Mouse (Mus musculus) lung, adult 18-20 months (tissue): ENCODE measurements around the gene Rgs7.
A peak's percentile ranks its signal among the peaks of the same experiment; 100 is the strongest.

Source experiments
- DNase-seq, 2 experiments: peaks; one replicate each; pipeline ENCODE4 v3.0.0; 2022; ENCODE audit warnings: mixed read lengths in 2 of 2

The Rgs7 gene

DNA sequence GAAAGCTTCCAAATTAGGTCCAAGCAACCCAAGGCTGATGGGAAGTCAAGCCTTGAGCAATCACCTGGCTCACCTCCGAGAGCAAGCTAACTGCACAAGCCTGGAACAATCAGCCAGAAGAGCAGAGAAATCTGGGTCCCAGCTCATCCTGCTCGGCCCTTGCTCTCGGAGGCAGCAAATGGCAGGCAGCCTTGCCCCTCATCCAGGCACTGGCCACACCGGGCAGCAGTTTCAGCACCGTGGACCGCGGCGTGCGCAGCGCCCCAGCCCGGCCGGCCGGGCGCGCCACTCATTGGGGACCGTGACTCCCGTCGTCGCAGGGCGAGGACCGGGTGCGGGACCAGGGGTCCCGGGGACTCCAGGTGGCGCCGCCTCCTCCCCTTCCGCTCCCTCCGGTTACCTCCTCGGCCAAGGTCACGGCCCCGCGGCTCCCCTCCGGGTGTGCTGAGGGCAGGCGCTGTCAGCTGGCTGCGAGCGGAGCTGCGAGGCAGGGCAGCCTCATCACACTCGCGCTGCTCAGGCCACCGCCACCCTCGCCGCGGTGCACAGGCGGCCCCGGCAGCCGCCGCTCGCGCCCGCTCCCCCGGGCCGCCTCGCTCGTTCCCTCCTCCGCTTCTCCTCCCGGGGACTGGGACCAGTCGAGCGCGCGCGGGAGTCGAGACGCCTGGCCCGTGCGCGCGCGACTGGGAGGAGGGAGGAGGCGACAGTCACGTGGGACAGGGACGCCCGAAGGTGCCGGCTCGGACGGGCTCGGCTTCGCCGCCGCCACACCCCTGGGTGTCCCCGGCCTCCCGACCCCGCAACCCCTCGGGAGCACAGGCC lies at the start of gene Rgs7:
Rgs7 (minus strand) TSS at position 640 of the 822 bp plus-strand sequence.
- DNase-seq, result peak; percentile 5 to 6

DNA sequence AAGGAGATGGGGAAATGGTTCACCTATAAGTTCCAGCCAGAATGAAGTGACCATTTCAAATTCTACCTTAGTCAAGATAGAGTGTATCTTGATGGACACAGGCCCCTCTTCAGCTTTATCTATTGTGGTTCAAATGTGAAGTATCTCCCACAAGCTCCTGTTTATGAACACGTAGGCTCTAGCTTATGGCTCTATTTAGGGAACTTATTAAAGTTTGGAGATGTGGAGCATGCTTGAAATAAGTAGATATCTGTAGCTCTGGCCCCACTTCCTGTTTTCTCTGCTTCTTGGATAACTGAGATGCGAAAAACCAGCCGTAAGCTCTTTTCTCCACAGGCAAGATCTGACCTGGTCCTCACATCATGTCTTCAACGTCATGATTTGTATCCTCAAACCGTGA lies 48.4 kb upstream of the Rgs7 start:
- no peak for DNase-seq

GRCm38 (mm10) chr1:175537321-175537720 lies 45.0 kb upstream of the Rgs7 start:
- DNase-seq, result no peak

- DNase-seq, result no peak
These were observed 37.6 kb upstream of the Rgs7 start for GRCm38 (mm10) chr1:175529858-175530257.

DNA sequence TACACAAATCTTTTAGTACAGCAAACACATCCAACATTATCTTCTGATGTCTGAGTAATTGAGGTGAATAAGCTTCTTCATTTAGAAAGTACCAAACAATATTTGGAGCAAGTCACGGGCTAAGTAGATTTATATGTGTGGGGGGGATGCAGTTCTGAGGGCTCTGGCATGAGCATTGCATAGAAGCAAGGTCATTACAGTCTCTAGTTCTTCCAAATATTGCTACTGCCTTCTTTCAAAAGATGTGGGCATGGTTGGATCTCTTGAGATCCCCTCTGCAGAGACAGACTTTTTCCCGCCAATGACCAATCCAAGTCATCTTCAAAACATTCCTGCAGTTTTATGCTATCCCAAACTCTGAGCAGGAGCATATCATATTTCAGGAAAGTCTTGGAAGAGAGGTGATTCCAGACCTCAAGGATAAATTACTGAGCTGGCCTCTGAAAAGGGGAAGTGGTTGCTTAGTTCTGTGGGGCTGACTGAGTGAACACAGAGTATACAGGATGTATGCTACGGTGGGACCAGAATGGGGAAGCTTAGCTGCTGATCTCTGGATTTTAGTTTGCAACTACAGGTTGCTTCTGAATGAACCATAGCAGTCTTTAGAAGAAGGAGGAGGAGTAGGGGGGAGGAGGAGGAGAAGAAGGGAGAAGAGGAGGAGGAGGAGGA lies 32.5 kb upstream of the Rgs7 start:
- DNase-seq, result no peak

DNA sequence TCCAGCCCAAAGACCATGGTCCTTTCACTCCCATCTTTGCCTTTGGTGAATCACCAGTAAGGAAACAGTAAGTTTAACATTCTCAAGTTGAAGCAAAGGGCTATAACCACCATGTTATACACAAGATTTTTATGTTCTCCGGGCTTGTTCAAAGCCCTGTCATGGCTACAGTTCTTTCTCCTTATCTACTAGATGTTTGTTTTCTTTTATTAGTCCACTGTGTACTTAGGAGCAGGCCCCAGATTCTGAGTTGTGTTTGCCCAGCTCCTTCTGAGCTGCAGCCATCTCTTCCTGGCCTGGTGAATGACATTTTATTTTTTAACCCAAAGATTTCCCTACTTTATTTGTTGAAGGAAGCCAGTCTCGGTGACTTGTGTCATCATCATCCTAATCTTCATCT lies 31.3 kb upstream of the Rgs7 start:
- DNase-seq, result no peak

DNA sequence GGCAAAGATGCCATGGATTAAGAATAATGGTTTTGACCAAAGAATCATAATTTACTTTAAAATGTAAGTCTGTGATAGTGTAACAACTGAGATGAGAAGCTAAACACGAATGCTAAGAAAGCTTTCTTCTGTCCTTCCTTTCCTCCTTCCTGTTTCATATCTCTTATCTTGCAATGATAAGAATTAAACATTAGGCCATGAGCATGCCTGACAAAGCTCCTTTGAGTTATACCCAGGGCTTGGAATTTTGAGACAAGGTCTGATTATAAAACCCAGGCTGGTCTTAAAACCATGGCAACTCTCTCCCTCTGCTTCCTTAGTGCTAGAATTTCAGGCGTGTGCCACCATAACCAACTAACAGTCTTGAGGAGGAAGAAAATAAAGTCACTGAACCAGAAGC lies 22.2 kb upstream of the Rgs7 start:
- no peak for DNase-seq

- no peak for DNase-seq
These were observed 19.9 kb upstream of the Rgs7 start for GRCm38 (mm10) chr1:175512173-175512572.

- DNase-seq, result no peak
These were observed 17.7 kb upstream of the Rgs7 start for GRCm38 (mm10) chr1:175509989-175510388.

DNA sequence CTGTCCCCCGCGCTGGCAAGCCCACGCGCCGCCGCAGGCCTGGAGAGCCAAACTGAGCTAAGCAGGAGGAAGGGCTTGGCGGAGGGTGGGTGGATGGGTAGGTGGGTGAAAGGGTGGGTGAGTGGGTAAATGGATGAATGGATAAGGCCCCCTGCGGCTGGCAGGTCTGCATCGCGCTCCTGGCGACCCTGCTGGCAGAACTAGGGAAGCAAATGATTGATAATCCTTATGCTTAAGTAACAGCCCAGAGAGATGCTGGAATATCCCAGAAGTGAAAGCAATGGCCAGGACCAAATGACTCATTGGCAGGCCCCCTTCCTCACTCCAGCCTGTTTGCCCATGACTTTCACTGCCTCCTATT lies 363 bp upstream of the Rgs7 start:
- no peak for DNase-seq

- DNase-seq, result no peak
These were observed 814 bp downstream of the Rgs7 start for GRCm38 (mm10) chr1:175491511-175491860.

GRCm38 (mm10) chr1:175485109-175485508 lies 7.2 kb downstream of the Rgs7 start:
- DNase-seq, result no peak

DNA sequence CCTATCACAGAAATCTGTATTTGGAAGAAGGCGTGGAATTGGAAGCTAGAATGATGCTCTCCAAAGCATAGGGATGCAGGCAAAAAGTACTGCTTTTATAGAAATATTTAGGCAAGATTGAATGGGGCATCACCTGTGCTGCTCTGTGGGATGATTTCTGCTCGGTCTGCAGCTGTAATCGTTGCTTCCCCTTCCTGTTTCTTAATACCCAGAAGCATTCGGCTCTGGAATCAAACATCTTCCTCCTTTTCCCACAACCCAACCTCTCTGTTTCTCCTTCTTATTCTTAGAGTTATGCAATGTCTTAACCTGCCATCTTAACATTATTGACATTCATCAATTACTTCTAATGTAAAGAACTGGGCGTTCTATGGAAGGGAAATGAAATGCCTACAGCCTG lies 19.2 kb downstream of the Rgs7 start:
- no peak for DNase-seq

DNA sequence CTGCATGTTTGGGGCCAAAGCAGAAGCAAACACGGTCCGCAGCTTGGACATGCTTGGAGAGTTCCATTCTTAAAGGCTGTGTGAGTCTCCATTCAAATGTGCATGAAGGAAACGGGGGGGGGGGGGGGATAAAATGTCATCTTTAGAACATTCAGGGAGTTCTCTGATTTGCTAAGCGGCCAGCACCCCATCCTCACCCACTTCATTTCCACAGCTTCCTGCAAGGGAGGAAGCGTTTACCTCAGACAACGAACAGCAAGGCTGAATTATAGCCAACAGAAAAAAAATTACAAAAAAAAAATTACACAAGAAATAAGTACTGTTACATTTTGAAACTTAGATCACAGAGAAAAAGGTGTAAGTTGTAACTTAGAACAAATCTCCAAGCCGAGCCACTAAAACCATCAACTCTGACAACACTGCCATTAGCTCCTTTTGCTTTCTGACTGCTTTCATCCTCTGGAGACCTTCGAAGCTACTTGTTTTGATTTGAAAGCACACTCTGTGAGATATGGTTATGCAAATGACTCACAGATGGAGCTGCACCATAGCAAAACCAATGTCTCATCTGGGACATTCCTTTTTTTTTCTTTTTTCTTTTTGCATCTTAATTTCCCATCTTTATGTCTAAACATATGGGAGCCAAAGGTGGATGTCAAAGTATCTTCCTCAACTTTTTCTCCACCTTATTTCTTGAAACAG lies 23.1 kb downstream of the Rgs7 start:
- no peak for DNase-seq

DNA sequence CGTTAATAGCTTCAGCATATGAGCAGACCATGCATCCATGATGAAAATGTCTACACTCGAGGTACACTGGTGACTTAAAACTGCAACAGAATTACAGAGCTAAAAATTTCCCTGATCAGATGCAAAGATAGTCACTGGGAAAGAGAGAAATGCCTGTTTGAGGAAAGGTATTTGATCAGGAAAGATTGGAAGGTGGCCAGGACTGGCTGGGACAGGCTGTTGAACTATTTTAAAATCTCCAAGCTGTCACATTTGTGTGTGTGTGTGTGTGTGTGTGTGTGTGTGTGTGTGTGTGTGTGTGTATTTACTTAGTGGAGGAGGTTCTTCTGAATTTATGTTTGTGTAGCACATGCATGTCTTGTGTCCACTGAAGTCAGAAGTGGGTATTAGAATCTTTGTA lies 27.7 kb downstream of the Rgs7 start:
- no peak for DNase-seq

- no peak for DNase-seq
These were observed 29.9 kb downstream of the Rgs7 start for GRCm38 (mm10) chr1:175462351-175462750.

DNA sequence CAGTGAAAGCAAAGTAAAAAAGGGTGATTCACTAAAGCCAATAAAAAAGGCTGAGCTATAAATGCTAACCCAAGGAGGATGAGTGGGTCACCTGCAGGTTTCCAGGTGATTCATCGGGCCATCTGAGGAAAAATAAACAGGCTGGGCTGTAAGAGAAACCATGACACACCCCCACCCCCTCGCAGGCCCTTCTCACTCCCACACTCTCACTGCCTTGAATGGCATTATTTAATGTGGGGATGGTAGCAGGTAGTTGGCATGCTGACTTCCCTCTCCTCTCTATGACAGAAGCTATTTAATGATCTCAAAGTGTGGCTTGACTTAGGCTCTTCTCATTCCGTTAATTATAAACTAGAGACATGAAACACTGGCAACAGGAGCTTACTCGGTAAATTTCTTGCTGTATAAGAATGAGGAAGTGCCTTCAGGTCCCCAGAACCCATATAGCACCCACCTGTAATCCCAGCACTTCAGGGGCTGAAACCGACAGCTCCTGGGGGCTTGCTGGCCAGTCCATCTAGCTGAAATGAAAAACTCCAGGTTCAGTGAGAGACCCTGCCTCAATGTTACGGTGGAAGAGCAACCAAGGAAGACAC lies 38.2 kb downstream of the Rgs7 start:
- no peak for DNase-seq

GRCm38 (mm10) chr1:175448017-175448416 lies 44.3 kb downstream of the Rgs7 start:
- DNase-seq, result no peak

DNA sequence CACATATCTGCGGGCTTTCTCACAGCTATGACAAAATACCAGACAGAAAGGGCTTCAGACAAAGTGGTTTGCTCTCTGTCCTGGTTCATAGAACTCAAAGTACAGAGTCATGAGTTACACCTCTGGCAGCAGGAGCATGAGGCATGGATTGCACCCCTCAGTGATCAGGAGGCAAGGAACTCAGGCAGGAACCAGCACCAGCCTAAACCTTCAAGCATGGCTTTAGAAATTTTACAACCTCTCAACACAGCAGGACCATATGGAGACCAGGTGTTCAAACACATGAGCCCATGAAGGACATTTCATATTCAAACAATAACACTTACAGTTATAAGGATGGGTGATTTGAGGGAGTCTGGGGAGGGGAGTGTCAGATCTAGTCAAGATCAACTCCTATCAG lies 49.4 kb downstream of the Rgs7 start:
- DNase-seq, result no peak

- DNase-seq, result no peak
These were observed 50.3 kb downstream of the Rgs7 start for GRCm38 (mm10) chr1:175442025-175442424.

- DNase-seq, result no peak
These were observed 58.6 kb downstream of the Rgs7 start for GRCm38 (mm10) chr1:175433622-175434204.

- no peak for DNase-seq
These were observed 59.2 kb downstream of the Rgs7 start for GRCm38 (mm10) chr1:175433128-175433527.

DNA sequence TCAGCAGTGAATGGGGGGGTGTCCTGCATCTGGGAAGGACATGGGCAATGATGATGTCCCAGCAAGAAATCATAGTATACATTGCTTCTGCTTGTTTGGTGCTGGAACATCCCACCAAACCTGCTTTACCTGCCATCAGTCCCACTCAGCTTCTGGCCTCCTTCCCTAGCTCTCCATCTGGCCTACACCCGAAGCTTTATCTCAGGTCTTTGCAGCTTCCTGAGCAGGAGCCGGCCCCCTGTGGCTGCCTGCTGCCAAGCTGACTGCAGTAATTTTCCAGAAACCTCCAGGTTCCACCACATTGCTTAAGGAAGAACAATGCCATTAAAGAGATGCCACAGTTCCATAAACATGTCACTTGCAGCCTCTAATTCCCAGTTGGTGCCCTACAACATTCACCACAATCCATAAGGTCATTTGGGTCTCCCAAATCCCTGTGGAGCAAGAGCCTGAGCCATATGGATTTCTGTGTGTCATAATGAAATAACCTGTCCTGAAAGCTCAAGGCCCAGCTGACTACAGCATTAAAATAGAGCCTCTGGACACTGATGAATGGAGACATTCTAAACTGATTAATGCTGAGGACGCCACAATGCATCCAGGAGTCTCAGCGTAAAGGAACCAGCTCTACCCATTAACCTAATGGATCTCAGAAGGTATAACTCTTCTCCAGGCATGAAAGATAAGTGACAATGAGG lies 60.8 kb downstream of the Rgs7 start:
- no peak for DNase-seq
